Mouse (Mus musculus) kidney, embryonic 15.5 days (tissue): ENCODE measurements at regions not wholly inside any gene's neighbourhood (a gene's known extent, or its start where the extent isn't known, plus 50 kb on each side); places are given as distances from the start of the nearest gene placed in this dataset.
A peak's percentile ranks its signal among the peaks of the same experiment; 100 is the strongest.

Source experiments
- ATAC-seq: fragments of 200-750 bp; cut with Nextera tagmentation; replicated peaks from 2 replicates; pipeline ENCODE4 v1.8.0; 2017; ENCODE audit warnings: moderate TSS enrichment; ENCODE audit not compliant: low FRiP score
- H3K27ac ChIP-seq: fragments of 300-500 bp; sonication (generic); 2 replicates; pipeline ENCODE4 v1.5.1; 2015; ENCODE audit warnings: mild to moderate bottlenecking, inconsistent platforms
- H3K27me3 ChIP-seq: fragments of 300-500 bp; sonication (generic); 2 replicates; pipeline ENCODE4 v1.6.1; 2015; ENCODE audit warnings: inconsistent platforms
- H3K36me3 ChIP-seq: fragments of 300-500 bp; sonication (generic); 2 replicates; pipeline ENCODE4 v1.6.1; 2015; ENCODE audit warnings: inconsistent platforms
- H3K4me1 ChIP-seq: fragments of 300-500 bp; sonication (generic); 2 replicates; pipeline ENCODE4 v1.6.1; 2015; ENCODE audit warnings: inconsistent platforms
- H3K4me2 ChIP-seq: fragments of 300-500 bp; sonication (generic); 2 replicates; pipeline ENCODE4 v1.6.1; 2015; ENCODE audit warnings: moderate library complexity, mild to moderate bottlenecking, inconsistent platforms
- H3K4me3 ChIP-seq: fragments of 300-500 bp; sonication (generic); replicated peaks from 2 replicates; pipeline ENCODE4 v1.5.1; 2015; ENCODE audit warnings: mild to moderate bottlenecking, inconsistent platforms
- H3K9ac ChIP-seq: fragments of 300-500 bp; sonication (generic); 2 replicates; pipeline ENCODE4 v1.6.1; 2015; ENCODE audit warnings: mild to moderate bottlenecking, inconsistent platforms
- H3K9me3 ChIP-seq: fragments of 300-500 bp; sonication (generic); replicated peaks from 2 replicates; pipeline ENCODE4 v1.6.1; 2016; ENCODE audit warnings: inconsistent platforms
- WGBS: fragments of 180-500 bp; shearing (Covaris S2); methylation state at CpG from one replicate; pipeline ENCODE4 v1.1.7; 2015; ENCODE audit warnings: mixed read lengths; 5-methylcytosine and 5-hydroxymethylcytosine counted together

- no peaks in the 10 kb centered on the region for H3K9me3 ChIP-seq
- WGBS = 80% methylated on average over 5 of the region's 5 CpGs
- H3K27me3 ChIP-seq = no peaks in the 10 kb centered on the region
- no peak overlapping the region for H3K4me2 ChIP-seq
- H3K4me1 ChIP-seq = no peaks in the 10 kb centered on the region
- H3K4me3 ChIP-seq = no peak overlapping the region
- no peak overlapping the region for H3K27ac ChIP-seq
- H3K9ac ChIP-seq = no peak overlapping the region
- no peaks in the 10 kb centered on the region for H3K36me3 ChIP-seq
- ATAC-seq = no peak
Observed at GRCm38 (mm10) chr8:103948474-103948873, 153.0 kb upstream of the Cdh5 start.

GRCm38 (mm10) chr8:103950460-103950859 lies 151.0 kb upstream of the Cdh5 start:
- ATAC-seq = no peak
- no peaks in the 10 kb centered on the region for H3K36me3 ChIP-seq
- no peaks in the 10 kb centered on the region for H3K9me3 ChIP-seq
- H3K27me3 ChIP-seq = no peaks in the 10 kb centered on the region
- no peak overlapping the region for H3K4me2 ChIP-seq
- H3K9ac ChIP-seq = no peak overlapping the region
- H3K4me1 ChIP-seq = no peaks in the 10 kb centered on the region
- H3K4me3 ChIP-seq = no peak overlapping the region
- 80% methylated on average over 4 of the region's 4 CpGs for WGBS
- no peak overlapping the region for H3K27ac ChIP-seq

GRCm38 (mm10) chr8:103953586-103953985 lies 147.8 kb upstream of the Cdh5 start:
- Histone ChIP-seq H3K27me3 (no peaks in the 10 kb centered on the region), H3K4me3 (no peak overlapping the region), H3K36me3 (no peaks in the 10 kb centered on the region), H3K4me2 (no peak overlapping the region), H3K9ac (no peak overlapping the region), H3K9me3 (no peaks in the 10 kb centered on the region), H3K27ac (no peak overlapping the region), H3K4me1 (no peaks in the 10 kb centered on the region)
- whole genome bisulfite sequencing = 96% methylated on average over 2 of the region's 2 CpGs
- ATAC-seq = no peak

- no peak overlapping the region for H3K27ac ChIP-seq
- no peaks in the 10 kb centered on the region for H3K27me3 ChIP-seq
- no peak overlapping the region for H3K4me2 ChIP-seq
- WGBS = 73% methylated on average over 4 of the region's 4 CpGs
- no peak overlapping the region for H3K4me3 ChIP-seq
- H3K9me3 ChIP-seq = no peaks in the 10 kb centered on the region
- H3K36me3 ChIP-seq = no peaks in the 10 kb centered on the region
- no peak overlapping the region for H3K9ac ChIP-seq
- H3K4me1 ChIP-seq = no peaks in the 10 kb centered on the region
- ATAC-seq = no peak
Observed at GRCm38 (mm10) chr8:103955568-103956260, 145.7 kb upstream of the Cdh5 start.

- Histone ChIP-seq H3K4me3 (no peak overlapping the region), H3K27me3 (no peaks in the 10 kb centered on the region), H3K9ac (no peak overlapping the region), H3K4me1 (no peaks in the 10 kb centered on the region), H3K36me3 (no peaks in the 10 kb centered on the region), H3K27ac (no peak overlapping the region), H3K4me2 (no peak overlapping the region), H3K9me3 (no peaks in the 10 kb centered on the region)
- ATAC-seq = 0 out of 2 replicates have a peak, but pooled peaks have one; percentile 46
- WGBS = 65% methylated on average over 7 of the region's 7 CpGs
Observed at GRCm38 (mm10) chr8:103964293-103964918, 137.0 kb upstream of the Cdh5 start.

GRCm38 (mm10) chr8:103969929-103970328 lies 131.5 kb upstream of the Cdh5 start:
- H3K27me3 ChIP-seq = no peaks in the 10 kb centered on the region
- no peak overlapping the region for H3K9ac ChIP-seq
- WGBS = 77% methylated on average over 5 of the region's 5 CpGs
- H3K4me2 ChIP-seq = no peak overlapping the region
- H3K4me1 ChIP-seq = no peaks in the 10 kb centered on the region
- H3K4me3 ChIP-seq = no peak overlapping the region
- H3K36me3 ChIP-seq = no peaks in the 10 kb centered on the region
- ATAC-seq = no peak
- no peak overlapping the region for H3K27ac ChIP-seq
- H3K9me3 ChIP-seq = no peaks in the 10 kb centered on the region

- Histone ChIP-seq H3K36me3 (no peaks in the 10 kb centered on the region), H3K27ac (no peak overlapping the region), H3K9ac (no peak overlapping the region), H3K9me3 (no peaks in the 10 kb centered on the region), H3K27me3 (no peaks in the 10 kb centered on the region), H3K4me3 (no peak overlapping the region), H3K4me1 (no peaks in the 10 kb centered on the region), H3K4me2 (no peak overlapping the region)
- 89% methylated on average over 3 of the region's 3 CpGs for WGBS
- ATAC-seq = no peak
Observed at GRCm38 (mm10) chr8:103970511-103970910, 130.9 kb upstream of the Cdh5 start.

GRCm38 (mm10) chr8:103970966-103971365 lies 130.5 kb upstream of the Cdh5 start:
- 81% methylated on average over 4 of the region's 4 CpGs for WGBS
- Histone ChIP-seq H3K9me3 (no peaks in the 10 kb centered on the region), H3K9ac (no peak overlapping the region), H3K27me3 (no peaks in the 10 kb centered on the region), H3K36me3 (no peaks in the 10 kb centered on the region), H3K4me2 (no peak overlapping the region), H3K4me1 (no peaks in the 10 kb centered on the region), H3K27ac (no peak overlapping the region), H3K4me3 (no peak overlapping the region)
- ATAC-seq = no peak

- 80% methylated on average over 6 of the region's 6 CpGs for WGBS
- Histone ChIP-seq H3K4me3 (no peak overlapping the region), H3K4me2 (no peak overlapping the region), H3K27me3 (no peaks in the 10 kb centered on the region), H3K4me1 (no peaks in the 10 kb centered on the region), H3K36me3 (no peaks in the 10 kb centered on the region), H3K27ac (no peak overlapping the region), H3K9me3 (no peaks in the 10 kb centered on the region), H3K9ac (no peak overlapping the region)
- ATAC-seq = no peak
Observed at GRCm38 (mm10) chr8:103976488-103976887, 124.9 kb upstream of the Cdh5 start.

GRCm38 (mm10) chr8:103978948-103979347 lies 122.5 kb upstream of the Cdh5 start:
- 79% methylated on average over 5 of the region's 5 CpGs for WGBS
- ATAC-seq = no peak
- no peaks in the 10 kb centered on the region for H3K36me3 ChIP-seq
- H3K9me3 ChIP-seq = no peaks in the 10 kb centered on the region
- no peak overlapping the region for H3K9ac ChIP-seq
- no peak overlapping the region for H3K4me3 ChIP-seq
- no peaks in the 10 kb centered on the region for H3K27me3 ChIP-seq
- no peak overlapping the region for H3K4me2 ChIP-seq
- H3K4me1 ChIP-seq = no peaks in the 10 kb centered on the region
- H3K27ac ChIP-seq = no peak overlapping the region

GRCm38 (mm10) chr8:103983860-103984594 lies 117.4 kb upstream of the Cdh5 start:
- WGBS = 78% methylated on average over 11 of the region's 11 CpGs
- Histone ChIP-seq H3K27ac (no peak overlapping the region), H3K4me1 (no peaks in the 10 kb centered on the region), H3K4me2 (no peak overlapping the region), H3K36me3 (no peaks in the 10 kb centered on the region), H3K9ac (no peak overlapping the region), H3K27me3 (no peaks in the 10 kb centered on the region), H3K9me3 (no peaks in the 10 kb centered on the region), H3K4me3 (no peak overlapping the region)
- no peak for ATAC-seq

GRCm38 (mm10) chr8:103985640-103986039 lies 115.8 kb upstream of the Cdh5 start:
- 96% methylated on average over 2 of the region's 2 CpGs for WGBS
- Histone ChIP-seq H3K9ac (no peak overlapping the region), H3K9me3 (no peaks in the 10 kb centered on the region), H3K4me3 (no peak overlapping the region), H3K27ac (no peak overlapping the region), H3K4me2 (no peak overlapping the region), H3K4me1 (no peaks in the 10 kb centered on the region), H3K36me3 (no peaks in the 10 kb centered on the region), H3K27me3 (no peaks in the 10 kb centered on the region)
- no peak for ATAC-seq
